Mouse (Mus musculus) brain, embryonic 14.5 days (tissue): Measurements from ENCODE around the gene Exoc4.

ENCODE experiments used
- CTCF ChIP-seq: fragments of 200-500 bp; IDR thresholded peaks from 2 replicates; pipeline ENCODE4 v1.5.1; 2012; ENCODE audit warnings: inconsistent platforms, mild to moderate bottlenecking, moderate library complexity, borderline replicate concordance; ENCODE audit not compliant: insufficient read depth, insufficient read length; ENCODE audit errors: extremely low read depth
- POLR2A ChIP-seq: fragments of 200-500 bp; IDR thresholded peaks from 2 replicates; pipeline ENCODE4 v1.6.1; 2012; ENCODE audit warnings: mild to moderate bottlenecking, inconsistent platforms, borderline replicate concordance; ENCODE audit not compliant: poor library complexity, insufficient read depth, insufficient read length, severe bottlenecking; ENCODE audit errors: extremely low read depth

DNA sequence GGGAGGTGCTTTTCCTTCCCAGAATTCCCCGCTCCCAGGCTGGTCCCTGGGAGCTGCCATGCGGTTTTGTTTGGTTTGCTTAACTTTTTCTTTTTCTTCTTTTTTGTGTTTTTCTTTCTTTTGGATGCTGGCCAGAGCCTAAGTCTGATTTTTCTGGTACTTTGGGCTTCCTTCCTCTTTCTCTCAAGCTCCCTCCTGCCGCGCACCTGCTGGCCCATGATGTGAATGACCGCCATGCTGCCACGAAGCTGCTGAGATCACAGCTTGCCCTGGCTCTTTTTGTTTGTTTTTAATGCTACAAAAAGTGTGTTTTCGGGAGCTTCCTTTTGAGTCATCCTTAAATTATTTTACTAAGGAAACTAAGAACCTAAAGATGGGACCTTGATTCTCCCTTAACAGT, 751.8 kb downstream of the Exoc4 start:
- TF ChIP-seq CTCF (no peak), POLR2A (no peak)
